Mouse (Mus musculus) gastrocnemius, postnatal 25 days (tissue): ENCODE results near the gene Doc2g. TPM values are rescaled to one million over a fixed set of nuclear protein-coding genes. Genes with fewer than 3 reads are reported as not detected.

Experiments used
- DNase-seq: peaks from one replicate; pipeline ENCODE4 v3.0.0; 2022
- total RNA-seq, 2 experiments: library from RNA; stranded (reverse); gene quantifications; 1 replicate in 1 of 2; 2 replicates in 1 of 2; pipeline ENCODE4 v1.2.3; 2021

Gene Doc2g
- total RNA-seq, 2 experiments from 2014 or later = 0.69 to 0.75 TPM

DNA sequence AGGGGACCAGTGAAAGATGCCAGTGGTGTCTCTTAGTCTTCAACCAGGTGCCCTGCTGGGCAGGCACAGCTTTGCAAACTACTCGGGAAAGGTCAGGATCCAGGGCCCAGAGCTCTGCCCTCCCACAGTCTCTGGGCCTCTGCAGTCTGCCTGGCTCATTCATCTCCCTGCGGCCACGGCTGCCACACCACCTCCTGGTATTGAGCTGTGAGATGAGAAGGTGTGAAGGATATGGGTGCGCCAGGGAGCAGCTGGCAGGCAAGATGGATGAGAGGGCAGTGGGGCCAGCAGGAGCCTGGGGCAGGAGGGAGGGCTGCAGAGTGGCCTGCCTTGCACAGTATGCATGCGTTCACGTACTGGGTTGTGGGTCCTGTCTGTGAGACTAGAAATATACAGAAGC is 12.3 kb upstream of the Doc2g start:
- DNase-seq = peak; percentile 59

DNA sequence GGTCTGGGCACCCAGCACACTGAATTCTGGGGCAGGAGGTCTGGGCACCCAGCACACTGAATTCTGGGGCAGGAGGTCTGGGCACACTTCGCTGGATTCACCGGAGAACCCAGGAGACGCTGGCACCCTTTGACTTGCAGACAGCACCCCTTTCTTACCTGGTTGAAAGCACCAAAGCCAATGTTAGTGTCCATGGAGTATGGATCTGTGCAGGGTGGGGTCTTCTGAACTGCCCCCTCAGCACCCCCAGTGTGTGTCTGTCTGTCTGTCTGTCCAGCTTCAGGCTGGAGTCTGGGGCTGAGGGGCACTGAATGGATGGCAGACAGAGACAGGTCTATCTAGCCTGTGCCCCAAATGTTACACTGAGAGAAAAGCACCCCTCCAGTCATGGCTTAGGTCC is 11.6 kb upstream of the Doc2g start:
- DNase-seq = no peak

DNA sequence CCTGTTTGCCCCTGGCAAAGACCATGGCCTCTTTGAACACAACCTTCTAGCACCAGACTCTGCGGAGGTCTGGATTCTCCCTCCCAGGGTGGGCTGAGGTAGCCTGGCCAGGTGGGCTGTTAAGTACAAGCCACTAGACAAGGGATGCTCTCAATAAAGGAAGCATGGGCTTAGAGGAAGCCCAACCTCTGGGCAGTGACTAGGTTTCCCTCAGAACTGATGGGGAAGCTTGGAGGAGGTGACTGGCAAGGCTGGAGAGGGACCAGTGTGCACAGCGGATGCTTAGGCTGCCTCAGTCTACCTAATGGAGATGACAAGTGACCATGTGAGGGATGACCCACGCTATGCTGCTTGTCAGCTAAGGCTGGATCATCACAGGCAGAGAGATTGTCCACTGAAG is 11.1 kb upstream of the Doc2g start:
- no peak for DNase-seq

DNA sequence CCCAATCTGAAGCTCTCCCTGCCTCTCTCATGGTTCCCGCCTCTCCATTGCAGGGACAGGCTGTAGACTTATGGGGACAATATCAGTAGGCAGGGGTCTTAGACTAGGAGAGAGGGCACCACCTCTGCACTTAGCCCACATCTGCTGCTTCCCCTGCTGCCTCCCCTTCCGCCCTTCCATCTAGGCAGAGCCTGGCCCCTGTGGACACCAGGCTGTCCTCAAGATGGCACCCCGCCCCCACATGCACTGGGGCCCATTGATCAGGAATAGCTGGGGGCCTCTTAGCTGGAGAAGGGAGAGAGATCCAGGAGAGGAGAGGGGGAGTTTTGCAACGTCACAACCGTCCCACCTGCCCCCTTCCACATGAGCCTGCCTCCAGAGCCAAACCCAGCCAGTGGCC is 10.7 kb upstream of the Doc2g start, which contains the start of gene Tbx10:
TSS of gene Tbx10 (plus strand) at position 337 of the 400 bp plus-strand sequence.
- DNase-seq = no peak

DNA sequence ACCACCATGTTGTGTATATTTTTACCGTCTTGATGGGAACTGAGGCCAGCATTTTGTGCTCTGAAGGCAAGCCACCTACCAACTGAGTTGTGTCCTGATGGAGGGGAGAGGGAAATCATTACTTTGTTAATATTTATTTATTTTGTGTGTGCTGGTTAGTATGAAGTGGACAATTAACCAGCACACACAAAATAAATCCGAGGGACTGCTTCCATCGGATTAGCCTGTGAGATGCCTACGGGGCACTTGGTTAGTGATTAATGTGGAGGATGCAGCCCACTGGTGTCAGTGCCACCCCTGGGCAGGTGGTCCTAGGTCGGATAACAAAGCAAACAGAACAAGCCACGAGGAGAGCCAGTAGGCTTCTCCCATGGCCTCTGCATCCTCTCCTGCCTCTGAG is 8.2 kb upstream of the Doc2g start:
- DNase-seq = no peak

DNA sequence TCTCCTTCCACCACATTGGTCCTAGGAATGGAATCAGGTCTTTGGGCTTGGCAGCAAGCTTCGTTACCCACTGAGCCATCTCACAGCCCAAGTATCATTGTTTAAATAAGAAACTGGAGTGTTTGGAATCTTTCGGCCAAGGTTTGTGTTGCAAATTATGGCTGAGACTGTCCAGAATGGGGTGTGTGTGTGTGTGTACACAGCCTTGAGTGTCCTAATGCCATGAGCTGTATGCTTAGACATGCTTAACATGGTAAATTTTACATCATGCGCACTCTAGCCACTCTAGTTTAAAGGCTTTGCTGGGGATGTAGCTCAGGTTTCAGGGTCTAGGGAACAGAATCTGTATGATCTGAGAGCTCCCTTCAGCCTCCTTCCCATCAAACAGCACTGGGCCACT is 7.6 kb upstream of the Doc2g start:
- no peak for DNase-seq

DNA sequence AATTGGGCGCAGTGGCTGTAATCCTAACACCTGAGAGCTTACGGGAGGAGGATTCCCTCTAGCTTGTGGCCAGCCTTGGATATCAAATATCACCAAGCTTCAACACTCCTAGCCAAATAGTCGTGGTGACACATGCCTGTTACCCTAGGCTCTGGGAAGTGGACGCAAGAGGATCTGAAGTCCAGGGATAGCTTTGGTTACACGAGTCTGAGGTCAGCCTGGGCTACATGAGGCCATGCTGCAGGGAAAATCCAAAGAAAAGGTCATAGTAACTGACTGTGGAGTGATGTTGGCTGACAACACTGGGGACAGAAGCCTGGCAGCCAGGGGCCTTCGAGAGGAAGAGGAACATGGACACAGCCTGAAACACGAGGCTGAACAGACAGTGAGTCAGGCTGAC is 7.0 kb upstream of the Doc2g start:
- no peak for DNase-seq

DNA sequence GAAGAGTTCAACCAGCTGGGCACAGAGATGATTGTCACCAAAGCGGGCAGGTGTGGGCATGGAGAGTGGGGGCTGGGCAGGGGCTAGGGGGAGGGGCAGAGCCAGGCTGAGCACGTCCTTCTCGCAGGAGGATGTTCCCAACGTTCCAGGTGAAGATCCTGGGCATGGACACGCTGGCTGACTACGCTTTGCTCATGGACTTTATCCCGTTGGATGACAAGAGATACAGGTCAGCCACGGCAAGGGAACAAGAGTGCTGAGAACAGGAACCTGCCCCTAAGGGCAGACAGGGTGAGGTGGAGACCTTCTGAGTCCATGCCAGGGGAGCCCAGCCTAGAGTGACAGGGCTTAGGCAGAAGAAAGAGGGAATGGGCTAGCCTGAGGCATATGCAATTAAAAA is 6.4 kb upstream of the Doc2g start:
- DNase-seq = no peak

DNA sequence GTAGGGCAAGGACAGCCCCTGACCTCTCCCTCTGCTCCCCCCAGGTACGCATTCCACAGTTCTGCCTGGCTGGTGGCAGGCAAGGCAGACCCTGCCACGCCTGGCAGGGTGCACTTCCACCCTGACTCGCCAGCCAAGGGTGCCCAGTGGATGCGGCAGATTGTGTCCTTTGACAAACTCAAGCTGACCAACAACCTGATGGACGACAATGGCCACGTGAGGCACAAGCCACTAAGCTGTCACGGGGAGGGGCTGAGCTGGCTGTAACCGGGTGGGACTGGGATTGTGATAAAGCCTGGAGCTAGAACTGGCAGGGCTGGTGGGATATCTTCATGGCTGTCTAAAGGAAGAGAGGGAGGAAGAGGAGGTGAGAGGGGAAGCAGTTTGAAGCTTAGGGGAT is 5.9 kb upstream of the Doc2g start:
- no peak for DNase-seq

DNA sequence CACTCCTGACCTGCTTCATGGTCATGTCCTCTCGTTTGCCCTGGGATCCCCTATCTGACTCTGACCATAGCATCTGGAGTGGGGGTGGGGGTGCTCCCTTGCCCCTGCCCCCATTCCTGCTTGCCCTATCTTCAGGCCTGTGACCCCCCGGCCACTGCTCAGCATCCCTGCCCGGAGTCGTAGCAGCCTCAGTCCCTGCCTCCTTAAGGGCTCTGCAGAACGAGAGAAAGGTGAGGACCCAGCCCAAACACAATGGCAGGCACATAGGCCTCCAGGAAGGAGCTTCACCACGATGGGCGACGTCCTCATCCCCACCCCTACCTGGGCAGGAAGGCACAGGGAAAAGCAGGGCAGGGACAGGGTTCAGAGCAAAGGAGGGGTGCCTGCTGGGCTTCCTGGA is 4.8 kb upstream of the Doc2g start:
- no peak for DNase-seq

DNA sequence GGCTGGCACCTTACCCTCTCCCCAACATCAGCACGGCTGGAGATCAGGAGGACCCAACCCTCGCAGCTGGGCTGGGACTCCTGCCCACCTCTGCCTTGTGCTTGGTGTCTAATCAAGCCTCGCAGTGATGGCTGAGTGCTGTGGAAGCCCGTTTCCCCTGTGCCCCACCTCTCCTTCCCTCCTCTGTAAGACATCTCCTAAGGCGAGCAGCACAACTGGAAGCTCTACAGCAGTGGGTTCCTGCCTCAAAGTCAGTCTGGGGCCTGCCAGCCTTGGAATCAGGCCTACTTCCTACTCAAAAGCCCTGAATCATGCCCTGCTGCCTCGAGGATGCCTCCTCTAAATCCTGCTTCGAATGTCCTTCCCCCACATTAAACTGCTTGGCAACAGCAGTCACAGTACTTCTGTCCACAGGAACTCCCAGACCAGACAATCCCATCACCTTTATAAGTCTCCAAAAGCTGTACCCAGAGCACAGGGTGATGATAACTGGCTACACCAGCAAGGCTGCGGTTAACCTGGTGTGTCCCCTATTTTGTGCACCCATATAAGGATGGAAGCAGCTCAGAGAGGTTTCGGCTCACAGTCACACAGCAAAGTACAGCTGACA is 3.9 kb upstream of the Doc2g start:
- DNase-seq = no peak

DNA sequence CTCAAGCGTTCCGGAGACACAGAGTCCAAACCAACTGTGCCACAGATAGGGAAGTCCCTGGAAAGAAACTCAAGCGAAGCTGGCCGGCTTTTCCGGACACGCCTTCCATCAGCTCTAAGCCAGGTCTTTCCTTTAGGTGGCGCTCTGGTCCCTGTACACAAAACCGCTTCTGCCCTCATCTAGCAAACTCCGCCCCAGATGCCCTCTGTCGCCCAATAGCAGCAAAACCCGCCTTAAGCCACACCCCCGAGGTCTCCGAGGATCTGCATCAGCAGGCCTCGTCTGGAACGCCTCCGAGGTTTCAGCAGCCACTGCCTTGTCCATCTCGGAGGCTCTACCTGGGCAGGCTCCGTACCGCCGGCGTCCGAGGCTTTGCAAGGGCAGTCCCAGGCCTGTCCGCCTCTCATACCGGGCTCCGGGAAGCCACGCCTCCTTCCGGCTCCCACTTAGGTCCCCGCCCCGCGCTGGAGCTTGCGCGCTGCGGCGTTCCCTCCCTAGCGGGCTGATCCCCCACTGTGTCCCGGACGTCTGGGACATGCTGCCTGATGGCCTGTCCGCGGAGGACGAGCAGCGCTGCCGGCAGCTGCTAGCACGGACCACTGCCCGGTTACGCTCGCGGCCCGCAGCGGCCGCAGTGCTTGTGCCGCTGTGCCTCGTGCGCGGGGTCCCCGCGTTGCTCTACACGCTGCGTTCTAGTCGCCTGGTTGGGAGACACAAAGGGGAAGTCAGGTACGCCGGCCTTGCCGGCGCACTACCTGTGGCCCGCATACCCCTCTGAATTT is 2.8 kb upstream of the Doc2g start, which contains the start of the genes Nudt8 and Gm49405:
TSS of gene Nudt8 (plus strand) at position 462 of the 782 bp plus-strand sequence.
TSS of gene Gm49405 (plus strand) at position 508 of the 782 bp plus-strand sequence.
- DNase-seq = peak; percentile 95

DNA sequence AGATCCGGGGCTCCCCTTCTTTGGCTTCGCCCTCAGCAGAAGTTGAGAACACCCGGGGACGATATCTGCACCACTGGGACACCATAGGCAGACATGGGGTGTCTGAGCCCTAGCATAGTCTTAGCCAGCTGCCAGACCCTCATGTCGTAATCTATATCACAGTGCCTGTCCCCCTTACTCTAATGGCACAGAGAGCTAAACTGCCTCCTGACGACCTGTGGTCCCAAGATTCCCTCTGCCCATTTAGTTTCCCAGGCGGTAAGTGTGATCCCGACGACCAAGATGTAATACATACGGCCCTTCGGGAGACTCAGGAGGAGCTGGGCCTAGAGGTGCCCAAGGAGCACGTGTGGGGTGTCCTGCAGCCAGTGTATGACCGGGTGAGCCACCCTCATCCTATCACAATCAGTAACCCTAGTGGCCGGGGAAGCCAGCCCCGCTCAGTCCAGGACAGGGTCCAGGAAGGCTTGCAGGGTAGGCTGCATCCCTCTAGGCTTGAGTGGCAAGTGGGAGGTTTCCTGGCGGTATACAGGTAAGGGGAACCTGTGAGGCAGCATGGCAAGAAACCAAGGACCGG is 2.1 kb upstream of the Doc2g start:
- no peak for DNase-seq

DNA sequence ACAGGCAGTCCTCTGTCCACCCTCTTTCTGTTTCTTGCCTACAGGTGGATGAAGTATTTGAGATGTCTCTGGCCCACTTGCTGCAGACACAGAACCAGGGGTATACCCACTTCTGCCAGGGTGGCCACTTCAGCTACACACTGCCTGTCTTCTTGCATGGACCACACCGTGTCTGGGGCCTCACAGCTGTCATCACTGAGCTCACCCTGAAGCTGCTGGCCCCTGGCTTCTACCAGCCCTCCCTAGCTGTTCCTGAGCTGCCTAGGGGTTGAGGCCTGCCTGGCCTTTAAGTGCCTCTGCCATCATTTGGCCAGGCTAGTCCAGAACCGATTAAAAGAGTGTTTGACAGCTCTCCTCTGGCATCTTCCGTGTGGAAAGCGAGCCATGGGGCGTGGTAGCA is 1.4 kb upstream of the Doc2g start:
- no peak for DNase-seq

DNA sequence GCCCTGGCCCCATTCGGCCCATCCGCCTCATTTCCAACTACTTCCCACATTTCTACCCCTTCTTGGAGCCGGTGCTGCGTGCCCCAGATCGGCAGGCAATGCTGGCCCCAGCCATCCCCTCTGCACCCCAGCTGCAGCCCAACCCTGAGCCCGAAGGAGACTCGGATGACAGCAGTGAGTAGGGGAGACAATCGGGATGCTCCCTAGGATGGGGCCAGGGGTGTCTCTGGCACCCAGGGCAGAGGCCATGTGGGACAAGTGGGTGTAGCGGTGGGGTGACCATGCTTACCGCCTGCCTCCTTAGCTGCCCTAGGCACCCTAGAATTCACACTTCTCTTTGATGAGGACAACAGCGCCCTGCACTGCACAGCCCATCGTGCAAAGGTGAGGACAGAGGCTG is 528 bp downstream of the Doc2g start:
- no peak for DNase-seq

DNA sequence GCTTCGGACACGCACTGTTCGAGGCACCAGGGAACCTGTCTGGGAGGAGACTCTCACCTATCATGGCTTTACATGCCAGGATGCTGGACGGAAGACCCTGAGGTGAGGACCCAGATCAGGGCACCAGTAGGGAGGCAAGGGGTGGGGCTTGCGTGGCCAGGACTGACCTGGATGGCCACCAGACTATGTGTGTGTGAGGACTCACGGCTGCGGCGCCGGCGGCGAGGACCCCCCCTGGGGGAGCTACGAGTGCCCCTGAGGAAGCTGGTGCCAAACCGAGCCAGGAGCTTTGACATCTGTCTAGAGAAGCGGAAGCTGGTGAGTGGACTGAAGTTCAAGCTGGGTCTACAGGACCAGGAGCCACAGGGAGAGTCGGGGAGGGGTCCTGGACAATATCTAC is 1.2 kb downstream of the Doc2g start:
- no peak for DNase-seq

DNA sequence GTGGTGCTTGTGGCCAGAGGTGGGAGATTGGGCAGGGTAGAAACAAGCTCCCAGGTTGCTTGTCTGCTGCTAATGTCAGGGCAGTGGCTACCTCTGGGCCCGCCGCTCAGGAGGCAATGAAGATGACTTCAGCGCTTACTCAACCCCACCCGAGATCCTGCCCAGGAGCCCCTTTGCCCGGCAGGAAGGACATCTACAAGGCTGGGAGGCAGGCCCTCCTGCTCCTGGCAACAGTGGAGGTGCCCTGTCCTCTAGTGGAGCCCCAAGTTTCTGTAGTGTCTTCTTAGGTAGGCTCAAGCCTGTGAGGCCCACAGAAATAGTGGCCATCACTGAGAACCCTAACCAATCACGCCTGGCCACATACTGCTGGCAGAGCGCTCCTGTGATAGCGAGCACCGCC is 2.0 kb downstream of the Doc2g start:
- no peak for DNase-seq

DNA sequence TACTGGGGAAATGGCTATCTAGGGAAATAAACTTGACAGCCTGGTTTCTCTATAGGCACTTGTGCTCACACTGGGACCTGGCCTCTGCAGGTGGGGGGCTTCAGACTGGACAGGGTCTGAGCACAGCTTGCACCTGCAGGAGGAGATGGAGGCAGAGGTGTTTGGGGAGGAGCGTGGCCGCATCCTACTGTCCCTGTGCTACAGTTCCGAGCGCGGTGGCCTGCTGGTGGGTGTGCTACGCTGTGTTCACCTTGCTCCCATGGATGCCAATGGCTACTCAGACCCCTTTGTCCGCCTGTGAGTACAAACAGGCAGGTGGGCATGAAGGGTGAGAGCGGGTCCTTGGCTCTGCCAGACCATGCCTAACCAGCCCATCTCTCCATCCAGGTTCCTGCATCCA is 2.9 kb downstream of the Doc2g start:
- no peak for DNase-seq

DNA sequence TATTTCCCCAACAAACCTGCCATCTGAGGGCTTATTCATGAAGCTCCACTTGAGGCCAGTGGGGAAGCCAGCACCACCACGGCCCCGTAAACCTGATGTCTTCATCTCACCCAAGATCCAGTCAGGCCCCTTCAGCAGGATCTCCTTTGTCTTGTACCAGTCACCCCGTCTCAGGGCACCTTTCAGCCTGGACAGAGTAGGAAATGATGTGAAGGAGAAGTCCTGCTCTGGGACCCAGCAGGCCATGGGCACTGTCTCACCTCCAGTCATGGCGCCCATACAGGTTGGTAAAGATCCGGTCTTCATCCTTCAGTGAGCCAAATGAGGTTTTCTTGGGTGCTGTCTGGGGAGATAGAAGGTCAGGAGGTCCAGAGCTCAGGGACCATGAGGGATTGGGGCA is 8.0 kb downstream of the Doc2g start:
- DNase-seq = no peak

DNA sequence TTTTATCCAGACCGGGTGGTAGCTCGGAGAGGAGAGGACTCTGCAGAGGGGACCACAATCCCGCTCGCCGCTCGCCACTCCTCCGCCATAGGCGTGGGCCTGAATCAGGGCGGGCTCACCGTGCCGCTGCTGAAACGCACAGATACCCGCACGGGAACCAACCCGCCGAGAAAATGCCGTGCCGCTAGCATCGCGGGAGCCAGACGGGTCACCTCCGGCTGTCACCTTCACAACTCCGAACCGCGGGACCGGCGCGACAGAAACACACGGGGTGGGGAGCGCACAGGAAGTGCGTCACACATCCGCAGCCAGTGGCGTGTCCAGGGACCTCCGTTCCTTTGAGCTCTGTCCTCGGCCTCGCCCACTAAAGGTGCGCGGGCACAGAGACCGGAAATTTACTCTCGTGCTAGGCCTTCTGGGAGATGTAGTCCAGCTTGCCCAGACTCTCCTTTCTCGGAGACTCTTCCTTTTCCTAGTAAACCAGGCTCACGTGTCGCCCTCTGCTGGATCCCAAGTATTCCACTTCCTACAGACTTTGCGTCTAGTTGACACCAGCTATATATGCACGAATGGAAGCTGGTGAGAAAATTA is 9.4 kb downstream of the Doc2g start, which contains the start of gene Ndufv1:
TSS of gene Ndufv1 (minus strand) at position 375 of the 591 bp plus-strand sequence.
- DNase-seq = peak; percentile 98

DNA sequence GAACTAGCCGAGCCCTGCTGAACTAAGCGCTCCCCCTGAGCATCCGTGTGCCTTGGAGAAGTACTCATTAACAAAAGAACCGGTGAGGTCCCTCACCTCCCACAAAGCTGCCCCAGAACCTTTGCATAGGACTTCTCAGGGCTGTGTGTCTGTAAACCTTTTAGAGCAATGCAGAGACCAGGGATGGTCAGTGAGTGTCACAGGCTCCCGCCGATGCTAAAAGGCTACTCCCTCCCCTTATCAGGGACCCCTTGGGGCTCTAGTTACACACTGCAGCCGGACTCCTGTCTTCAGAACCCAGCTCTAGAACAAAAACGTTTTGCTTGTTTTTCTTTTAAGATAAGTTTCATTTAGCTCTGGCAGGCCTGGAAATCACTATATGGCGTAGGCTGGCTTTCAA is 10.0 kb downstream of the Doc2g start:
- no peak for DNase-seq

DNA sequence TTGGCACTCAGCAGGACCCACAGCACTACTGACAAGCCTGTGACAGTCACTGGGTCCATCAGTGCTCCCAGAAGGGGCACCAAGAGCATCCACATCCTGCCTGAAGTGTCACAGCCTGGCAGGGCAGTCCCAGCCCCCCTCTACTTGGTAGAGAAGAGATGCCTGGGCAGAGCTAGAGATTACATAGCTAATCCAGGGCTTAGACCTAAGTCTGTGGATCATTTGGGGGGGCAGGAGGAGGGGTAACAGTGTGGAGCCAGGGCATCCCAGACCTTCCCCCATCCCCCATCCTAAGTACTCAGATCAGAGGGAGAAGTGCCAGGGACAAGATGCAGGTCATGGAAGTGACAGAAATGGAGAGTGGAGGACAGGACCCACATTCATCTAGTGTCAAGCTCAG is 11.7 kb downstream of the Doc2g start:
- no peak for DNase-seq

DNA sequence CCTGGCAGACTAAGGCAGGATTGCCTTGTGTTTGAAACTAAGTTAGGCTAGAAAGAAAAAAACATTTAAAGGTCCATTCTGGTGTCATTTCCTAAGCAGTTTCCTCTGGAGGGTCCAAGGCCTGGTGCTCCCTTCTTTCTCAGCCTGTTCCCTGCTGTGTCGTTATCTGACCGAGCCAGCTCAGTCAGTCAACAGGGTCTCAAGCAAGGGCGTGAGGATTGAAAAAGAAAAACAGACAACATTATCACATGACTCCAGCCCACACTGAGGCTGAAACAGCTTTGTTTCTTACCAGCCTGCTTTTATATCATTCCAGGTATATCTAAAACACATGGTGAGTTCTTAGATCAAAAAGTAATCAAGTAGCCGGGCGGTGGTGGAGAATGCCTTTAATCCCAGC is 12.5 kb downstream of the Doc2g start:
- no peak for DNase-seq
